Mouse (Mus musculus) myocyte (in vitro differentiated cells): ENCODE measurements around the gene Nhsl1.

ENCODE experiments used
- CEBPB ChIP-seq: IDR thresholded peaks from 2 replicates; pipeline ENCODE4 v1.6.1; 2011; ENCODE audit warnings: mild to moderate bottlenecking, moderate library complexity; ENCODE audit not compliant: poor library complexity, insufficient read depth, severe bottlenecking
- E2F4 ChIP-seq: IDR thresholded peaks from one replicate; pipeline ENCODE4 v1.6.1; 2011; ENCODE audit warnings: mild to moderate bottlenecking, control low read depth, moderate library complexity; ENCODE audit not compliant: insufficient read depth
- MAX ChIP-seq: IDR thresholded peaks from one replicate; pipeline ENCODE4 v1.6.1; 2011; ENCODE audit warnings: low read depth, mild to moderate bottlenecking, control low read depth
- MYOD1 ChIP-seq, 3 experiments: IDR thresholded peaks; one replicate each; pipeline ENCODE4 v1.6.1; 2011; ENCODE audit warnings: control low read depth in 2 of 3, low read depth in 2 of 3, mild to moderate bottlenecking in 2 of 3, moderate library complexity in 1 of 3; ENCODE audit not compliant: insufficient read length in 2 of 3, control insufficient read depth in 1 of 3
- MYOG ChIP-seq, 3 experiments: IDR thresholded peaks; one replicate each; pipeline ENCODE4 v1.6.1; 2011; ENCODE audit warnings: control low read depth in 2 of 3, low read depth in 2 of 3, mild to moderate bottlenecking in 2 of 3; ENCODE audit not compliant: insufficient read length in 2 of 3, control insufficient read depth in 1 of 3, insufficient read depth in 1 of 3
- POLR2A ChIP-seq: IDR thresholded peaks from one replicate; pipeline ENCODE4 v1.6.1; 2011; ENCODE audit warnings: low read depth, mild to moderate bottlenecking, control low read depth, moderate library complexity; ENCODE audit not compliant: insufficient read length
- POLR2AphosphoS2 ChIP-seq: IDR thresholded peaks from one replicate; pipeline ENCODE4 v1.6.1; 2011; ENCODE audit warnings: low read depth, control low read depth; ENCODE audit not compliant: insufficient read length
- REST ChIP-seq: IDR thresholded peaks from one replicate; pipeline ENCODE4 v1.6.1; 2011; ENCODE audit warnings: mild to moderate bottlenecking, control low read depth, moderate library complexity; ENCODE audit not compliant: insufficient read depth, insufficient read length
- SRF ChIP-seq: IDR thresholded peaks from one replicate; pipeline ENCODE4 v1.6.1; 2011; ENCODE audit warnings: low read depth; ENCODE audit not compliant: control insufficient read depth, insufficient read length
- TCF12 ChIP-seq: IDR thresholded peaks from one replicate; pipeline ENCODE4 v1.6.1; 2011; ENCODE audit warnings: mild to moderate bottlenecking, control low read depth; ENCODE audit not compliant: poor library complexity, insufficient read depth, severe bottlenecking
- USF1 ChIP-seq: IDR thresholded peaks from one replicate; pipeline ENCODE4 v1.6.1; 2011; ENCODE audit warnings: low read depth, mild to moderate bottlenecking, control low read depth, moderate library complexity

DNA sequence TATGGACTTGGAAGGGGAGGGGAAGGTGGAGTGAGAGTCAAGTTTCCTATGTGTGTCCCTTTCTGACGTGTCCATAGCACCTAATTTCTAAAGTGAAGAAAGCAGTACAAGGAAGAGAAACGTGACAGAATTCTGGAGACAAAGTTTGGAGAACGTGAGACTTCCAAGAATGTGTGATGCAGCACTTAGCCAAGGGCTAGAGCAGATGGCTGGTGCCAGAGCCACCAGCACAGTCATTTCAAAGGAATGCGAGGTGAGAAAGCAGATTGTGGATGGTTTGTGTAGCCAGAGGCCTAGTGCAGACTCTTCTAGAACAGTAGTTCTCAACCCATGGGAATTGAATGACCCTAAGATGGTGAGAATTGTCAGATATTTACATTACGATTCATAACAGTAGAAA is 13.7 kb upstream of the Nhsl1 start:
- TF ChIP-seq MAX (no peak), POLR2A (no peak), USF1 (no peak), CEBPB (no peak), MYOG (IDR thresholded peaks at IDR 0.05; ENCODE audit: control insufficient read depth in 1 of 3, insufficient read depth in 1 of 3, insufficient read length in 2 of 3, low read depth in 2 of 3) (no peak), E2F4 (no peak), REST (no peak), MYOD1 (IDR thresholded peaks at IDR 0.05; ENCODE audit: control insufficient read depth in 1 of 3, insufficient read length in 2 of 3, low read depth in 2 of 3) (no peak), POLR2AphosphoS2 (no peak), SRF (no peak), TCF12 (no peak)
